Comparison of ENCODE assay signal across 30 mouse cellular contexts in genomic region chr5:100869197-100869895, GRCm38 (mm10). TPM values are rescaled to one million over a fixed set of nuclear protein-coding genes. Genes with fewer than 3 reads are reported as not detected.
DNase-seq lines count a peak whose midpoint lies in the region; ATAC-seq and TF ChIP-seq lines count a peak whose summit lies in the region.
"Had no signal": no experiment of that assay in that cellular context is flagged by ENCODE, and none has a peak within 500 bp of the region (broad histone marks: within the 10 kb centered on the region; RNA-seq: fewer than 3 reads in every experiment).

No protein-coding gene starts in this region.

- no peak overlapping the region for H3K4me3 ChIP-seq in intestine, postnatal 0 days (ENCODE audit: low read depth, low read length)
- H3K4me3 ChIP-seq: embryonic facial prominence, embryonic 12.5 days; forebrain, embryonic 10.5 days; forebrain, embryonic 15.5 days; limb, embryonic 10.5 days; limb, embryonic 15.5 days; liver, embryonic 13.5 days; midbrain, embryonic 12.5 days; neural tube, embryonic 13.5 days had no signal

- H3K9me3 ChIP-seq in intestine, postnatal 0 days (ENCODE audit: control insufficient read depth), result no peaks in the 10 kb centered on the region
- H3K9me3 ChIP-seq: embryonic facial prominence, embryonic 12.5 days; forebrain, embryonic 15.5 days; limb, embryonic 10.5 days; limb, embryonic 15.5 days; liver, embryonic 13.5 days; midbrain, embryonic 12.5 days; neural tube, embryonic 13.5 days had no signal

- DNase-seq in lung, adult 18-20 months, result peak; percentile 14 to 45
- DNase-seq in lung, postnatal 14 days, result no peak
- peak; percentile 7 for DNase-seq in testis, postnatal 14 days (ENCODE audit: low spot score)
- DNase-seq in testis, postnatal 10 days (ENCODE audit: low spot score), result no peak
- no peak for DNase-seq in embryo, embryonic 10 days (ENCODE audit: low spot score)
- no peak for DNase-seq in thymus, postnatal 0 days (ENCODE audit: low spot score)
- DNase-seq: adrenal gland, postnatal 14 days; B cell, adult 2 months; cerebellum, adult 11 months; cerebellum, adult 9-10 months; cerebellum, postnatal 36 days; embryo, embryonic 11 days; gastrocnemius, postnatal 36 days; heart, postnatal 14 days; kidney, adult 9 months; kidney, postnatal 10 days; layer of hippocampus, adult 9-11 months; liver, embryonic 13.5 days; lung, embryonic 14.5 days; right cerebral cortex, postnatal 4 days; thymus, postnatal 25 days had no signal

- no peak for TF ChIP-seq CTCF in intestine, postnatal 0 days (IDR thresholded peaks at IDR 0.05; ENCODE audit: low read depth)

- H3K9ac ChIP-seq in intestine, postnatal 0 days (ENCODE audit: low read depth, low read length), result no peak overlapping the region
- H3K9ac ChIP-seq: embryonic facial prominence, embryonic 12.5 days; forebrain, embryonic 15.5 days; limb, embryonic 15.5 days; liver, embryonic 13.5 days; lung, embryonic 14.5 days; midbrain, embryonic 12.5 days; neural tube, embryonic 13.5 days had no signal

- H3K27me3 ChIP-seq in intestine, postnatal 0 days (replicated peaks; ENCODE audit: control insufficient read depth, insufficient read depth, low read length), result no peaks in the 10 kb centered on the region
- H3K27me3 ChIP-seq: embryonic facial prominence, embryonic 12.5 days; forebrain, embryonic 15.5 days; limb, embryonic 15.5 days; liver, embryonic 13.5 days; midbrain, embryonic 12.5 days; neural tube, embryonic 13.5 days had no signal

- peak; percentile 37; the same call in 1 of the 2 replicates for ATAC-seq in intestine, postnatal 0 days
- ATAC-seq: forebrain, embryonic 15.5 days; hindbrain, embryonic 16.5 days had no signal

- H3K4me2 ChIP-seq in intestine, postnatal 0 days (replicated peaks; ENCODE audit: low read depth), result peak overlapping the region; percentile 24
- H3K4me2 ChIP-seq: embryonic facial prominence, embryonic 12.5 days; forebrain, embryonic 15.5 days; limb, embryonic 15.5 days; liver, embryonic 13.5 days; lung, embryonic 14.5 days; midbrain, embryonic 12.5 days; neural tube, embryonic 13.5 days had no signal

- no peaks in the 10 kb centered on the region for H3K36me3 ChIP-seq in intestine, postnatal 0 days (ENCODE audit: control insufficient read depth, insufficient read depth)
- H3K36me3 ChIP-seq: embryonic facial prominence, embryonic 12.5 days; forebrain, embryonic 10.5 days; forebrain, embryonic 15.5 days; limb, embryonic 10.5 days; limb, embryonic 15.5 days; liver, embryonic 13.5 days; midbrain, embryonic 12.5 days; neural tube, embryonic 13.5 days had no signal

- H3K27ac ChIP-seq in intestine, postnatal 0 days (ENCODE audit: low read depth, low read length), result 0 out of 2 replicates have a peak overlapping the region, but pooled peaks have one; percentile 7
- H3K27ac ChIP-seq: embryonic facial prominence, embryonic 12.5 days; forebrain, embryonic 10.5 days; forebrain, embryonic 15.5 days; limb, embryonic 10.5 days; limb, embryonic 15.5 days; liver, embryonic 13.5 days; midbrain, embryonic 12.5 days; neural tube, embryonic 13.5 days had no signal

- peaks cover under 1% of the 10 kb centered on the region; the same call in 1 of the 2 replicates for H3K4me1 ChIP-seq in intestine, postnatal 0 days (replicated peaks; ENCODE audit: control insufficient read depth, insufficient read depth, low read length)
- H3K4me1 ChIP-seq: embryonic facial prominence, embryonic 12.5 days; forebrain, embryonic 10.5 days; limb, embryonic 10.5 days; limb, embryonic 15.5 days; midbrain, embryonic 12.5 days; neural tube, embryonic 13.5 days had no signal

- WGBS in intestine, postnatal 0 days, result 44% methylated on average over 4 of the region's 4 CpGs

RNA-seq across cellular contexts. Expression of gene Gpat3, which starts 23.8 kb away (rescaled TPM):
- polyA plus RNA-seq in intestine, postnatal 0 days (2015; fragmentation: Nextera tagmentation; extraction: Ambion mirVana), result 41.7 and 47.6 TPM in 2 replicates
- polyA plus RNA-seq in thymus, postnatal 0 days (2015; fragmentation: Nextera tagmentation; extraction: Ambion mirVana), result 2.7 and 3.0 TPM in 2 replicates

RNA-seq across cellular contexts. Expression of gene Abraxas1, which starts 48.6 kb away (rescaled TPM):
- polyA plus RNA-seq in intestine, postnatal 0 days (2015; fragmentation: Nextera tagmentation; extraction: Ambion mirVana), result 10.6 and 12.5 TPM in 2 replicates
- 33.5 and 40.3 TPM in 2 replicates for polyA plus RNA-seq in thymus, postnatal 0 days (2015; fragmentation: Nextera tagmentation; extraction: Ambion mirVana)

Comparison
In these comparisons a context has a peak if more than half of its experiments do, and no peak if none do; other contexts are left out.
1. DNase-seq: peak in lung, adult 18-20 months (2 of 2) and testis, postnatal 14 days (single experiment); none in lung, postnatal 14 days (single experiment), testis, postnatal 10 days (single experiment), embryo, embryonic 10 days (single experiment) and thymus, postnatal 0 days (single experiment).
2. RNA of gene Gpat3, which starts 23.8 kb away (polyA plus RNA-seq): 41.7 to 47.6 TPM in intestine, postnatal 0 days; 2.7 to 3.0 TPM in thymus, postnatal 0 days; every median in the first group is over 10 times any median in the second.